8 mouse cellular contexts compared by ENCODE assay signal in the genomic region with DNA sequence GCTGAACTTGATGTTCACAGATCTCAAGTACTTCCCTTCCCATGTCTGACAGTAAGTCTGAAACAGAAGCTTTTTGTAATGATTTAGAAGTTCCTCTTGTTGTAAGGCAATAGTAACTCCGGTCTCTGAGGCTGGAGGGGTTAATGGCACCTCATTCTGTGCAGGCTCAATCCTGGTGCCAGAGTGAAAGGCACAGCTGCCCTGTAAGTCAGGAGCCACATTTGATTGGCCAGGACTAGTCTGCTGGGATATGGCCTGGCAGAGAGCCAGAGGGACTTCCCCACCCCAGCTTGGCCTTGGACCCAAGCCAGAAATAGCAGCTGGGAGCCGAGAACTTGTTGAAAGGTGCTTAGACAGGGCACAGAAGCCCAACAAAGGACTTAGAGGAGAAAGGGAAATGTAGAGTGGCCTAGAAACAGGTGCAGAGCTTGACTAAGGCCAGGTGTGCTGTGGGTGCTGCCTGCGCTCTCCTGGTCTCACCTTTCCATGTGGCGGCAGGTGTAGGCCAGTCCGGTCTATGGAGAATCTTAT. TPM values are rescaled to one million over a fixed set of nuclear protein-coding genes. Genes with fewer than 3 reads are reported as not detected.
DNase-seq lines count a peak whose midpoint lies in the region; ATAC-seq and TF ChIP-seq lines count a peak whose summit lies in the region.

No protein-coding gene starts in this region.

- intact Hi-C loops in heart, postnatal 10 days (cut with DNase I), result no loop called here

- peak; percentile 93 for ATAC-seq in forebrain, embryonic 13.5 days

- peaks cover 87% of the 10 kb centered on the region for H3K36me3 ChIP-seq in forebrain, embryonic 13.5 days (ENCODE audit: poor library complexity, severe bottlenecking)

- peak; percentile 43 to 51 for DNase-seq in B cell, adult 2 months
- DNase-seq in adrenal gland, adult 8-10 months, result peak; percentile 88
- DNase-seq in heart, postnatal 10 days, result peak; percentile 95 to 96
- DNase-seq in large intestine, adult 2 months (ENCODE audit: low read depth, low spot score), result peak; percentile 95
- peak; percentile 83 for DNase-seq in lung, adult 2 months
- peak; percentile 89 for DNase-seq in ovary, postnatal 36 days (ENCODE audit: low spot score)
- peak; percentile 13 to 29 for DNase-seq in thymus, postnatal 36 days

- TF ChIP-seq POLR2A in lung, adult 2 months (IDR thresholded peaks at IDR 0.05; ENCODE audit: borderline replicate concordance, extremely low read depth, low read depth, low read length), result no peak

- no peaks in the 10 kb centered on the region for H3K27me3 ChIP-seq in forebrain, embryonic 13.5 days

- no peak overlapping the region for H3K4me3 ChIP-seq in forebrain, embryonic 13.5 days
- no peak overlapping the region for H3K4me3 ChIP-seq in lung, adult 2 months (replicated peaks; ENCODE audit: extremely low read depth, low read depth, low read length)

- peaks cover 63% of the 10 kb centered on the region for H3K4me1 ChIP-seq in forebrain, embryonic 13.5 days
- peaks cover 14% of the 10 kb centered on the region for H3K4me1 ChIP-seq in lung, adult 2 months (ENCODE audit: control insufficient read depth, insufficient read depth, low read length)

- peak overlapping the region; percentile 87 for H3K27ac ChIP-seq in forebrain, embryonic 13.5 days

- TF ChIP-seq CTCF in lung, adult 2 months (IDR thresholded peaks at IDR 0.05; ENCODE audit: insufficient read depth, low read length), result no peak

- 40% methylated on average over 5 of the region's 5 CpGs for WGBS in forebrain, embryonic 13.5 days
- 23% methylated on average over 5 of the region's 5 CpGs for WGBS in large intestine, adult 2 months
- 47% methylated on average over 5 of the region's 5 CpGs for WGBS in lung, adult 2 months

- no peak overlapping the region for H3K9ac ChIP-seq in forebrain, embryonic 13.5 days

- H3K9me3 ChIP-seq in forebrain, embryonic 13.5 days (replicated peaks), result no peaks in the 10 kb centered on the region

- H3K4me2 ChIP-seq in forebrain, embryonic 13.5 days, result no peak overlapping the region

RNA-seq across cellular contexts. Expression of a gene that starts 34.3 kb away (rescaled TPM):
- 10 to 100 TPM; 21.8 to 24.5 (median 22.9) TPM for total RNA-seq in adrenal gland, adult 8-10 months (2022)
- polyA plus RNA-seq in forebrain, embryonic 13.5 days (2015; fragmentation: Nextera tagmentation; extraction: Ambion mirVana), result 26.0 and 31.9 TPM in 2 replicates
- total RNA-seq in heart, postnatal 10 days (2021), result 1 to 10 TPM; 7.7 to 8.3 TPM
- 3.0 and 3.7 TPM in 2 replicates for polyA plus RNA-seq in large intestine, adult 2 months (2012; rRNA removed)
- 4.2 and 4.5 TPM in 2 replicates for polyA plus RNA-seq in lung, adult 2 months (2012; rRNA removed)

RNA-seq across cellular contexts. Expression of a gene that starts 54.2 kb away (rescaled TPM):
- total RNA-seq in adrenal gland, adult 8-10 months (2022), result under 1 TPM; 0.12 to 0.70 (median 0.30) TPM
- 0.19 and 0.25 TPM in 2 replicates for polyA plus RNA-seq in forebrain, embryonic 13.5 days (2015; fragmentation: Nextera tagmentation; extraction: Ambion mirVana)
- not detected for total RNA-seq in heart, postnatal 10 days (2021)
- polyA plus RNA-seq in large intestine, adult 2 months (2012; rRNA removed), result 4.0 and 6.9 TPM in 2 replicates
- polyA plus RNA-seq in lung, adult 2 months (2012; rRNA removed), result 0.06 and 0.07 TPM in 2 replicates

RNA-seq across cellular contexts. Expression of a gene that starts 55.3 kb away (rescaled TPM):
- 1 to 10 TPM in 2 of 4 experiments, under 1 TPM in 2; 0.68 to 2.1 (median 1.3) TPM for total RNA-seq in adrenal gland, adult 8-10 months (2022)
- polyA plus RNA-seq in forebrain, embryonic 13.5 days (2015; fragmentation: Nextera tagmentation; extraction: Ambion mirVana), result 59.3 and 63.3 TPM in 2 replicates
- under 1 TPM; 0.22 to 0.84 TPM for total RNA-seq in heart, postnatal 10 days (2021)
- 9.8 and 11.2 TPM in 2 replicates for polyA plus RNA-seq in large intestine, adult 2 months (2012; rRNA removed)
- 8.1 and 11.7 TPM in 2 replicates for polyA plus RNA-seq in lung, adult 2 months (2012; rRNA removed)

Comparison
In these comparisons a context has a peak if more than half of its experiments do, and no peak if none do; other contexts are left out.
1. DNase-seq: peak in every context shown above with its lines; median percentile 96 in heart, postnatal 10 days; 95 in large intestine, adult 2 months; 89 in ovary, postnatal 36 days; 88 in adrenal gland, adult 8-10 months; 83 in lung, adult 2 months; 47 in B cell, adult 2 months; 21 in thymus, postnatal 36 days.